Mouse (Mus musculus) left cerebral cortex, adult 8-10 months (tissue): ENCODE measurements around the gene Tlr8. TPM values are rescaled to one million over a fixed set of nuclear protein-coding genes. Genes with fewer than 3 reads are reported as not detected.

ENCODE experiments used
- DNase-seq, 2 experiments: peaks; one replicate each; pipeline ENCODE4 v3.0.0; 2022; ENCODE audit warnings: low spot score in 2 of 2
- total RNA-seq, 4 experiments: library from RNA; stranded (reverse); gene quantifications; 2 replicates each; pipeline ENCODE4 v1.2.4; 2022

Tlr8 gene
- total RNA-seq, 4 experiments from 2014 or later: 0.11 to 0.34 (median 0.24) TPM

- no peak for DNase-seq
These were observed 58.2 kb downstream of the Tlr8 start for GRCm38 (mm10) chrX:167205813-167206520.

- DNase-seq: no peak
These were observed 62.8 kb downstream of the Tlr8 start for GRCm38 (mm10) chrX:167201365-167201764.

GRCm38 (mm10) chrX:167195228-167195649 is 68.9 kb downstream of the Tlr8 start:
- DNase-seq: no peak

Other genes starting within 250 kb of the Tlr8 start
- gene Tmsb4x, start 55.0 kb downstream of the Tlr8 start, total RNA-seq: 1,000 to 10,000 TPM; 1,163 to 1,347 (median 1,209) TPM
- 1 to 10 TPM; 1.8 to 8.8 (median 4.9) TPM for gene Tlr7, start 66.2 kb upstream of the Tlr8 start, total RNA-seq
- 10 to 100 TPM; 25.8 to 34.7 (median 27.9) TPM for gene Prps2, start 118.4 kb upstream of the Tlr8 start, total RNA-seq